Mouse (Mus musculus) heart, embryonic 14.5 days (tissue): Measurements from ENCODE around the gene BC016579. TPM values are rescaled to one million over a fixed set of nuclear protein-coding genes. Genes with fewer than 3 reads are reported as not detected.

Experiments
- ATAC-seq: fragments of 200-750 bp; cut with Nextera tagmentation; 2 replicates; pipeline ENCODE4 v1.8.0; 2017; ENCODE audit warnings: low read depth, moderate TSS enrichment; ENCODE audit not compliant: insufficient number of reproducible peaks, insufficient read depth, low FRiP score
- H3K27ac ChIP-seq, 2 experiments: fragments of 200-500 bp in 1 of 2; fragments of 300-500 bp in 1 of 2; sonication (generic) in 1 of 2; replicated peaks in 1 of 2; 2 replicates each; pipeline ENCODE4 v1.5.1; 2012 to 2014; ENCODE audit warnings: low read depth in 2 of 2, low read length in 2 of 2, control low read depth in 1 of 2, mild to moderate bottlenecking in 1 of 2, mixed read lengths in 1 of 2; ENCODE audit not compliant: control insufficient read depth in 1 of 2, insufficient read depth in 1 of 2
- H3K27me3 ChIP-seq: fragments of 300-500 bp; sonication (generic); 2 replicates; pipeline ENCODE4 v1.6.1; 2014; ENCODE audit warnings: mild to moderate bottlenecking, low read length, control low read depth; ENCODE audit not compliant: control insufficient read depth, insufficient read depth
- H3K36me3 ChIP-seq: fragments of 300-500 bp; sonication (generic); 2 replicates; pipeline ENCODE4 v1.6.1; 2014; ENCODE audit warnings: mild to moderate bottlenecking, control low read depth, low read length, mixed read lengths; ENCODE audit not compliant: control insufficient read depth, insufficient read depth
- H3K4me1 ChIP-seq, 2 experiments: fragments of 200-500 bp in 1 of 2; fragments of 300-500 bp in 1 of 2; sonication (generic) in 1 of 2; 2 replicates each; pipeline ENCODE4 v1.6.1; 2012 to 2014; ENCODE audit warnings: low read length in 2 of 2, control low read depth in 1 of 2, mixed read lengths in 1 of 2; ENCODE audit not compliant: control insufficient read depth in 2 of 2, insufficient read depth in 2 of 2
- H3K4me2 ChIP-seq: fragments of 300-500 bp; sonication (generic); 2 replicates; pipeline ENCODE4 v1.6.1; 2014; ENCODE audit warnings: mild to moderate bottlenecking, low read length
- H3K4me3 ChIP-seq, 2 experiments: fragments of 200-500 bp in 1 of 2; fragments of 300-500 bp in 1 of 2; sonication (generic) in 1 of 2; 2 replicates each; pipeline ENCODE4 v1.5.1; 2012 to 2014; ENCODE audit warnings: low read length in 2 of 2, mild to moderate bottlenecking in 2 of 2, control low read depth in 1 of 2, low read depth in 1 of 2, moderate library complexity in 1 of 2; ENCODE audit not compliant: control insufficient read depth in 1 of 2, insufficient read depth in 1 of 2
- H3K9ac ChIP-seq: fragments of 300-500 bp; sonication (generic); 2 replicates; pipeline ENCODE4 v1.6.1; 2014; ENCODE audit warnings: mild to moderate bottlenecking, low read length
- H3K9me3 ChIP-seq: fragments of 300-500 bp; sonication (generic); 2 replicates; pipeline ENCODE4 v1.6.1; 2016; ENCODE audit warnings: low read length, control low read depth; ENCODE audit not compliant: control insufficient read depth
- WGBS: fragments of 180-500 bp; shearing (Covaris S2); extraction: QIAGEN DNeasy Blood & Tissue Kit; methylation state at CpG from one replicate; pipeline ENCODE4 v1.1.7; 2014; 5-methylcytosine and 5-hydroxymethylcytosine counted together
- polyA plus RNA-seq: library from polyadenylated mRNA; unstranded; fragments of >200 nt; fragmentation: Nextera tagmentation; extraction: Ambion mirVana; gene quantifications from 2 replicates; pipeline ENCODE4 v1.2.1, GENCODE M21; 2014

Gene BC016579
- polyA plus RNA-seq, 1 experiment from 2014 or later = not detected

GRCm38 (mm10) chr16:45641301-45641700 is 12.6 kb downstream of the BC016579 start:
- H3K27me3 ChIP-seq = no peaks in the 10 kb centered on the region
- ATAC-seq = no peak
- 50% methylated on average over 3 of the region's 3 CpGs for WGBS

GRCm38 (mm10) chr16:45640070-45640762 is 13.7 kb downstream of the BC016579 start:
- no peaks in the 10 kb centered on the region for H3K9me3 ChIP-seq
- H3K27me3 ChIP-seq = no peaks in the 10 kb centered on the region
- no peak overlapping the region for H3K4me2 ChIP-seq
- 69% methylated on average over 10 of the region's 10 CpGs for WGBS
- no peak overlapping the region for H3K4me3 ChIP-seq
- H3K4me1 ChIP-seq = no peaks in the 10 kb centered on the region
- no peak overlapping the region for H3K9ac ChIP-seq
- no peaks in the 10 kb centered on the region for H3K36me3 ChIP-seq
- H3K27ac ChIP-seq = peak overlapping the region in 1 of 2 experiments; percentile 8; a peak in 1 of 4 replicates
- ATAC-seq = no peak

More at GRCm38 (mm10) chr16:45641301-45641700, 12.6 kb downstream of the BC016579 start:
- Histone ChIP-seq H3K36me3 (no peaks in the 10 kb centered on the region), H3K9ac (no peak overlapping the region), H3K27ac (no peak overlapping the region), H3K4me2 (no peak overlapping the region), H3K4me1 (no peaks in the 10 kb centered on the region), H3K4me3 (no peak overlapping the region), H3K9me3 (no peaks in the 10 kb centered on the region)

- no peak overlapping the region for H3K9ac ChIP-seq
- no peak overlapping the region for H3K27ac ChIP-seq
- H3K9me3 ChIP-seq = no peaks in the 10 kb centered on the region
- H3K4me3 ChIP-seq = no peak overlapping the region
- 76% methylated on average over 2 of the region's 2 CpGs for WGBS
- no peak overlapping the region for H3K4me2 ChIP-seq
- H3K27me3 ChIP-seq = no peaks in the 10 kb centered on the region
- H3K4me1 ChIP-seq = no peaks in the 10 kb centered on the region
- ATAC-seq = no peak
- H3K36me3 ChIP-seq = no peaks in the 10 kb centered on the region
Measured at GRCm38 (mm10) chr16:45635826-45636225, 18.0 kb downstream of the BC016579 start.

GRCm38 (mm10) chr16:45632420-45632819 is 21.4 kb downstream of the BC016579 start:
- Histone ChIP-seq H3K27ac (no peak overlapping the region), H3K4me3 (no peak overlapping the region), H3K4me1 (no peaks in the 10 kb centered on the region; a peak in 1 of 4 replicates), H3K36me3 (no peaks in the 10 kb centered on the region), H3K4me2 (no peak overlapping the region), H3K9me3 (no peaks in the 10 kb centered on the region), H3K27me3 (no peaks in the 10 kb centered on the region), H3K9ac (no peak overlapping the region)
- 73% methylated on average over 4 of the region's 4 CpGs for WGBS
- ATAC-seq = no peak

DNA sequence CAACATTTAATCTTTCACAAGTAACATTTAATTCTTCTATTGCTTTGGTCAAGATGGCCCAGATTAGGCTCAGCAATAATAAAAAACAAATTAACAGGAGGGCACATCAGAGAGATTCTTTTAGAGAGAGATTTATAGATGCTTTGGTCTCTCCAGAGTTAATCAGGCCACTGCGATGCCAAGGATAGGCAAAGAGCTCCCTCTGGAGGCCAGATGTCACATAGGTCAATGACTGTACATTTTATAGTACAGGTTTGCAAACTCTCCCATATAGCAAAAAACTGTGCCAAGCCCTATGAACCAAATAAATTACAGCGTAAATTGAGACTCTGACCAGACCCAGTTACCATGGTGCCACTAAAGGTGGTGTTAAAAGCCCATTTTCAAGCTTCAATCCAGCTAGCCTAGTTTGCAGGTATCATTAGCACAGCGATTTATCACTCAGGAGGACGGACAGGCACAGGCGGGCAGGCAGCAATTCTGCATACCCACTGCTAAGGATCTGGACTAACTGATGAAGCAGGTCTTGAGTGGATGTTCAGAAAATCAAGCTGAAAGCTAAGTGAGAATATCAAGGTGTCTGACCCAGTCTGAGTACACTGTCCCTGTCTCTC is 23.4 kb downstream of the BC016579 start:
- no peak overlapping the region for H3K4me2 ChIP-seq
- H3K9me3 ChIP-seq = no peaks in the 10 kb centered on the region
- H3K36me3 ChIP-seq = no peaks in the 10 kb centered on the region
- H3K9ac ChIP-seq = no peak overlapping the region
- no peaks in the 10 kb centered on the region; a peak in 1 of 4 replicates for H3K4me1 ChIP-seq
- no peak overlapping the region for H3K4me3 ChIP-seq
- no peak for ATAC-seq
- no peaks in the 10 kb centered on the region for H3K27me3 ChIP-seq
- WGBS = 59% methylated on average over 5 of the region's 5 CpGs
- no peak overlapping the region for H3K27ac ChIP-seq

DNA sequence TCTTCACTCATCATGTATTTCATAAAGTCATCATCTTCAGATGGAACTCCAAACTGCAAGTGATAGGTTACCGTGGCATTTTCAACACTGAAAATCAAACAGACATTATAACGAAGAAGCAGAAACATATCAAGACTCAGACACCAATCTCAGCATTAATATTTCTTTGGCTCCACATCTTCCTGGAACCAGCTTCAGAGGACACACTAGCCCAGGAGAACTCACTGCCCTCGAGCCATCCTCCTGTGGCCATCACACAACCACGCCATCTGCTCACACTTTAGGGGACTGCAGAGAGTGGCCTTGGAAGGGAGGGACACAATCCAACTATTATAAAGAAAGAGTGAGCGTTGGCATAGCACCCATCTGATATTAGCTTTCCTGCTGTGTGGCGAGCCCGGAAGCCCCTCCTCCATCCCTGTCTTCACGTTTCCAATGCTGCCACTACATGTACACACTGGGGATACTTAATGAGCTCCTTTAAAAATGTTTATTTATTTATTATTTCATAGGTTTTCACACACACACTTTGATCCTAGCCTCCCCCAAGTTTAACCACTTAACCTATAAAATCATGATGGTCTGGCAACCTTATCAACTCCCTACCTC is 24.3 kb downstream of the BC016579 start:
- H3K27me3 ChIP-seq = no peaks in the 10 kb centered on the region
- H3K27ac ChIP-seq = no peak overlapping the region
- H3K9me3 ChIP-seq = no peaks in the 10 kb centered on the region
- H3K9ac ChIP-seq = no peak overlapping the region
- H3K4me1 ChIP-seq = no peaks in the 10 kb centered on the region; a peak in 1 of 4 replicates
- no peak overlapping the region for H3K4me2 ChIP-seq
- 53% methylated on average over 8 of the region's 8 CpGs for WGBS
- no peak overlapping the region for H3K4me3 ChIP-seq
- H3K36me3 ChIP-seq = no peaks in the 10 kb centered on the region
- ATAC-seq = no peak

GRCm38 (mm10) chr16:45625342-45625741 is 28.5 kb downstream of the BC016579 start:
- Histone ChIP-seq H3K4me2 (no peak overlapping the region), H3K27me3 (no peaks in the 10 kb centered on the region), H3K27ac (no peak overlapping the region), H3K36me3 (no peaks in the 10 kb centered on the region), H3K4me1 (no peaks in the 10 kb centered on the region; a peak in 1 of 4 replicates), H3K9me3 (no peaks in the 10 kb centered on the region), H3K9ac (no peak overlapping the region), H3K4me3 (no peak overlapping the region)
- 83% methylated on average over 2 of the region's 2 CpGs for WGBS
- ATAC-seq = no peak
